Mouse (Mus musculus) G1E (cell line): ENCODE results near the gene Nr3c2.

ENCODE experiments used
- CTCF ChIP-seq: IDR thresholded peaks from 2 replicates; pipeline ENCODE4 v1.5.1; 2012; ENCODE audit warnings: low read depth, low read length, inconsistent platforms, mixed read lengths
- GATA1 ChIP-seq: IDR thresholded peaks from 2 replicates; pipeline ENCODE4 v1.6.1; 2012; ENCODE audit warnings: borderline replicate concordance, low read length, inconsistent platforms, mixed read lengths
- TAL1 ChIP-seq: conservative IDR thresholded peaks from 2 replicates; pipeline ENCODE4 v1.6.1; 2012; ENCODE audit warnings: low read depth, low read length, inconsistent platforms, mixed read lengths

GRCm38 (mm10) chr8:77173736-77174135 is 274.5 kb downstream of the Nr3c2 start:
- TF ChIP-seq GATA1 (no peak), CTCF (no peak), TAL1 (no peak)
